In genomic region chr3:38276948-38277504, GRCm38 (mm10) we compare ENCODE assay signal across 30 mouse cellular contexts.
DNase-seq lines count a peak whose midpoint lies in the region; ATAC-seq and TF ChIP-seq lines count a peak whose summit lies in the region.
"Had no signal": no experiment of that assay in that cellular context is flagged by ENCODE, and none has a peak within 500 bp of the region (broad histone marks: within the 10 kb centered on the region; RNA-seq: fewer than 3 reads in every experiment).

No protein-coding gene starts in this region.

- peak overlapping the region; percentile 33; the same call in 1 of the 2 replicates for H3K27ac ChIP-seq in kidney, embryonic 16.5 days (ENCODE audit: low read length)
- H3K27ac ChIP-seq in kidney, embryonic 15.5 days, result no peak overlapping the region
- H3K27ac ChIP-seq in stomach, embryonic 16.5 days (ENCODE audit: low read length), result 0 out of 2 replicates have a peak overlapping the region, but pooled peaks have one; percentile 11
- H3K27ac ChIP-seq: embryonic facial prominence, embryonic 13.5 days; forebrain, embryonic 12.5 days; hindbrain, embryonic 12.5 days; hindbrain, postnatal 0 days; intestine, embryonic 15.5 days; liver, embryonic 14.5 days; midbrain, embryonic 10.5 days; neural tube, embryonic 13.5 days; stomach, embryonic 15.5 days had no signal

- no peak overlapping the region for H3K4me3 ChIP-seq in kidney, embryonic 16.5 days (ENCODE audit: low read length)
- H3K4me3 ChIP-seq in kidney, embryonic 15.5 days (replicated peaks), result no peak overlapping the region
- H3K4me3 ChIP-seq in stomach, embryonic 16.5 days (replicated peaks; ENCODE audit: low read length), result no peak overlapping the region
- H3K4me3 ChIP-seq: embryonic facial prominence, embryonic 13.5 days; erythroblast, embryonic 14.5 days; forebrain, embryonic 12.5 days; hindbrain, embryonic 12.5 days; intestine, embryonic 15.5 days; midbrain, embryonic 10.5 days; neural tube, embryonic 13.5 days; stomach, embryonic 15.5 days had no signal

- ATAC-seq in kidney, embryonic 16.5 days (ENCODE audit: low FRiP score, low TSS enrichment), result no peak
- ATAC-seq in kidney, embryonic 15.5 days (replicated peaks; ENCODE audit: low FRiP score), result no peak
- peak; percentile 96 for ATAC-seq in Patski
- ATAC-seq in stomach, embryonic 16.5 days (ENCODE audit: insufficient read depth, low FRiP score), result peak; percentile 33; the same call in 1 of the 2 replicates
- ATAC-seq: hindbrain, postnatal 0 days; intestine, embryonic 15.5 days had no signal

- H3K27me3 ChIP-seq in kidney, embryonic 16.5 days (ENCODE audit: insufficient read depth, low read length), result no peaks in the 10 kb centered on the region
- H3K27me3 ChIP-seq in kidney, embryonic 15.5 days, result no peaks in the 10 kb centered on the region
- no peaks in the 10 kb centered on the region for H3K27me3 ChIP-seq in Patski
- no peaks in the 10 kb centered on the region for H3K27me3 ChIP-seq in stomach, embryonic 16.5 days (ENCODE audit: control insufficient read depth, insufficient read depth, low read length)
- H3K27me3 ChIP-seq: embryonic facial prominence, embryonic 13.5 days; forebrain, embryonic 12.5 days; hindbrain, embryonic 12.5 days; intestine, embryonic 15.5 days; neural tube, embryonic 13.5 days; stomach, embryonic 15.5 days had no signal

- DNase-seq in urinary bladder, postnatal 14 days (ENCODE audit: low spot score), result peak; percentile 60
- DNase-seq in urinary bladder, adult 18-20 months (ENCODE audit: low spot score in 2 of 2), result no peak
- DNase-seq in Patski (ENCODE audit: low read depth, low spot score), result peak; percentile 95
- no peak for DNase-seq in layer of hippocampus, adult 9-11 months
- DNase-seq in right cerebral cortex, postnatal 36 days (ENCODE audit: low spot score in 2 of 2), result no peak
- DNase-seq: adrenal gland, postnatal 10 days; cerebellum, adult 9-10 months; gastrocnemius, postnatal 14 days; heart, postnatal 36 days; kidney, adult 9 months; kidney, postnatal 36 days; liver; lung, adult 2 months; lung, postnatal 14 days; thymus, adult 18-20 months; thymus, postnatal 36 days had no signal

- TF ChIP-seq CTCF in Patski (IDR thresholded peaks at IDR 0.05), result no peak

- no peak overlapping the region for H3K9ac ChIP-seq in kidney, embryonic 16.5 days (replicated peaks; ENCODE audit: low read length)
- no peak overlapping the region for H3K9ac ChIP-seq in kidney, embryonic 15.5 days
- H3K9ac ChIP-seq in stomach, embryonic 16.5 days (ENCODE audit: low read length), result no peak overlapping the region
- H3K9ac ChIP-seq: embryonic facial prominence, embryonic 13.5 days; forebrain, embryonic 12.5 days; hindbrain, embryonic 12.5 days; intestine, embryonic 15.5 days; liver, embryonic 14.5 days; neural tube, embryonic 13.5 days; stomach, embryonic 15.5 days had no signal

- no peak overlapping the region for H3K4me2 ChIP-seq in kidney, embryonic 16.5 days (replicated peaks; ENCODE audit: low read depth, low read length)
- no peak overlapping the region for H3K4me2 ChIP-seq in kidney, embryonic 15.5 days
- H3K4me2 ChIP-seq in stomach, embryonic 16.5 days (ENCODE audit: low read depth, low read length), result no peak overlapping the region
- H3K4me2 ChIP-seq: embryonic facial prominence, embryonic 13.5 days; forebrain, embryonic 12.5 days; heart, embryonic 11.5 days; hindbrain, embryonic 12.5 days; intestine, embryonic 15.5 days; neural tube, embryonic 13.5 days; stomach, embryonic 15.5 days had no signal

- POLR2A ChIA-PET in Patski (lab: Charles Lee), result no interaction called here

- 71% methylated on average over 1 of the region's 1 CpGs for WGBS in kidney, embryonic 16.5 days
- WGBS in kidney, embryonic 15.5 days, result 80% methylated on average over 1 of the region's 1 CpGs
- WGBS in stomach, embryonic 16.5 days, result 69% methylated on average over 1 of the region's 1 CpGs

- no peaks in the 10 kb centered on the region for H3K9me3 ChIP-seq in kidney, embryonic 16.5 days (ENCODE audit: low read length)
- H3K9me3 ChIP-seq in kidney, embryonic 15.5 days (replicated peaks), result no peaks in the 10 kb centered on the region
- no peaks in the 10 kb centered on the region for H3K9me3 ChIP-seq in stomach, embryonic 16.5 days (replicated peaks; ENCODE audit: control insufficient read depth, low read length)
- H3K9me3 ChIP-seq: embryonic facial prominence, embryonic 13.5 days; forebrain, embryonic 12.5 days; hindbrain, embryonic 12.5 days; intestine, embryonic 15.5 days; midbrain, embryonic 10.5 days; neural tube, embryonic 13.5 days; stomach, embryonic 15.5 days had no signal

- peaks cover 13% of the 10 kb centered on the region for H3K4me1 ChIP-seq in kidney, embryonic 16.5 days (ENCODE audit: insufficient read depth, low read length)
- H3K4me1 ChIP-seq in kidney, embryonic 15.5 days, result peaks cover 14% of the 10 kb centered on the region; the same call in 1 of the 2 replicates
- H3K4me1 ChIP-seq in stomach, embryonic 16.5 days (ENCODE audit: control insufficient read depth, insufficient read depth, low read length), result no peaks in the 10 kb centered on the region
- H3K4me1 ChIP-seq: forebrain, embryonic 12.5 days; intestine, embryonic 15.5 days; neural tube, embryonic 13.5 days had no signal

- CTCF ChIA-PET in Patski (lab: Charles Lee), result interaction anchor here (1.2 to 1.3 kb wide), 2 partner anchors 13 to 57 kb away, joined by 3 read pairs; no protein-coding TSS in a partner anchor

- in situ Hi-C loops in Patski (cut with MboI; ENCODE audit: low pct_unique_long_range_greater_than_20kb), result loop anchor here (5.0 to 10.0 kb wide), 2 partner anchors 105 to 168 kb away; no protein-coding TSS in a partner anchor

- H3K36me3 ChIP-seq in kidney, embryonic 16.5 days (ENCODE audit: insufficient read depth, low read length), result no peaks in the 10 kb centered on the region
- no peaks in the 10 kb centered on the region for H3K36me3 ChIP-seq in kidney, embryonic 15.5 days
- H3K36me3 ChIP-seq in stomach, embryonic 16.5 days (ENCODE audit: control insufficient read depth, insufficient read depth, low read length), result no peaks in the 10 kb centered on the region
- H3K36me3 ChIP-seq: embryonic facial prominence, embryonic 13.5 days; forebrain, embryonic 12.5 days; hindbrain, embryonic 12.5 days; intestine, embryonic 15.5 days; midbrain, embryonic 10.5 days; neural tube, embryonic 13.5 days; stomach, embryonic 15.5 days had no signal

Comparison
In these comparisons a context has a peak if more than half of its experiments do, and no peak if none do; other contexts are left out.
1. DNase-seq: peak in urinary bladder, postnatal 14 days (single experiment) and Patski (single experiment); none in urinary bladder, adult 18-20 months (0 of 2), layer of hippocampus, adult 9-11 months (single experiment) and right cerebral cortex, postnatal 36 days (0 of 2).
2. ATAC-seq: peak in Patski (single experiment) and stomach, embryonic 16.5 days (single experiment); none in kidney, embryonic 16.5 days (single experiment) and kidney, embryonic 15.5 days (single experiment).